Mouse (Mus musculus) spleen, embryonic (tissue): ENCODE data around the gene Pgm5.
"Not testable (repeated sequence)": the region's sequence is repeated elsewhere in the genome, so short reads cannot be mapped to it uniquely, and the experiment has no call there.

Source experiments
- CTCF ChIA-PET: fragments of 350-600 bp; sonication (Branson Sonifier 250); formaldehyde crosslinking; loops from one replicate; lab custom pipeline; 2022; lab: Charles Lee

The Pgm5 gene

GRCm38 (mm10) chr19:24707071-24707906, 154.4 kb downstream of the Pgm5 start:
- CTCF ChIA-PET, result interaction anchor here (0.5 to 0.6 kb wide), 2 partner anchors 79 to 505 kb away, joined by 6 to 15 read pairs; no protein-coding TSS in a partner anchor

DNA sequence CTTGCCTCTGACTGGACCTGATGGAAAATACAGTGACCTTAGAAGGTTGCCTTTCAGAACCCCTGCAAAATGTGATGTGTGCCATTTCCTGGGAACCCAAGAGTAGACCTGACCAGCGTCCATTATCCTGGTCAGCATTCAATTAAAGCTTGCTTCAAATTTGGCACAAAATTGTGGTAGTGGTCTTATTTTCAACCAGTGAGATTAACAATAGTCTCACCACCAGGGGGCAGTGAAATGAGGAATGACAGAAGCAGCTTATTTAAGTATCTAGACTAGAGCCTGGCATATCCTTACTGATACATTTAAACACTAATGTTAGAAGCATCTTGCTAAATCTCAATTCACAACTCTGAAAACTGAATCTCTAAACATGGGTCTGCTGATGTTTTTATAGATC, 156.3 kb downstream of the Pgm5 start:
- CTCF ChIA-PET, result interaction anchor here (0.6 to 0.9 kb wide), 2 partner anchors 67 to 166 kb away, joined by 3 to 4 read pairs; no protein-coding TSS in a partner anchor

GRCm38 (mm10) chr19:24704326-24704725, 157.3 kb downstream of the Pgm5 start:
- CTCF ChIA-PET, result no interaction called here

DNA sequence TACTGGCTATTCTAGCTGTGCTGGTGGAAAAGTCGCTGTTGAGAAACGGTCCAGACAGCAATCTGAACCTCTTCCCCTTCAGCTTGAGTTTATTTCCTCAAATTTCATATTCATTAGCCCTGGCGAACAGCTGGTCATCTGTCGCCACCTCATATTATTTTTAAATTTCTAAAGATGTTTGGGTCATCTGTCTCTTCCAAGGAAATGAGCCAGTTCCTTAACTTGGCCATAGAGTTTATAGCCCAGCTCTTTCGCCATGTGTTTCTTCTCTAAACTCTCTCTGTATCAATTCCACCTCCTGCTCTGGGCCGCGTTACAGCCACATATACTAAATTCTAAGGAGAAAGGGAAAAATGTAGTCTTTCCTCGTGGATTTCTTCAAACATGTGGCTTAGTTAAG, 158.0 kb downstream of the Pgm5 start:
- CTCF ChIA-PET, result no interaction called here

DNA sequence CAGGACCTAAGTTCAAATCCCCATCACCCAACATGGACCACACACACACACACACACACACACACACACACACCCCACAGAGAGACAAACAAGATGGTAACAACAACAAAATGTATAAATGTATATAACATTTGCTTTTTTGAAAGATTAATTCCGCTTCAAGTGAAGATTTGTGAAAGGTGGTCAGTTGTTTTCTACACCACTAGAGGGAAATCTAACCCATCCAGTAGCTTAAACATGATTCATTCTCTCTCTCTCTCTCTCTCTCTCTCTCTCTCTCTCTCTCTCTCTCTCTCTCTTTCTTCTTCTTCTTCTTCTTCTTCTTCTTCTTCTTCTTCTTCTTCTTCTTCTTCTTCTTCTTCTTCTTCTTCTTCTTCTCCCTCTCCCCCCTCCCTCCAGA, 158.5 kb downstream of the Pgm5 start:
- CTCF ChIA-PET, result not testable (repeated sequence)

- CTCF ChIA-PET, result no interaction called here
Observed at GRCm38 (mm10) chr19:24701716-24702115, 159.9 kb downstream of the Pgm5 start.

DNA sequence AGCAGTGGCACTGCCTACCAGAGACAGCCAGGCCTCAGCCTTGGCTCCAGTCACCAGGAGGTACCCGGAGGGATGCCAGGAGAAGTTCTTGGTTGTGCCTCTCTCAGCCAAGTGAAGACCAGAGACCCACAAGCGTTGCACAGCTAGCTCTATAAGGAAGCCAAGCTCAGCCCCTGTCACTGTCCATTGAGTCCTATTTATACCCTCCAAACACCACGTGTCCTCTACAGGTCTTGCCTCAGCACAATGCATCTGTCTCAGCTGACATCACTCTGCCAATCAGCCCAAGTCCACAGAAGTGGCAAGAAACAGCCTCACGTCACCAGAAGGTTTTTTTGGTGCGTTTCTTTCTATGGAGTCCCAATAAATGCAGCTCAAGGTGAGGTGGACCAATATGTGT, 161.0 kb downstream of the Pgm5 start:
- CTCF ChIA-PET, result no interaction called here

- CTCF ChIA-PET, result no interaction called here
Observed at GRCm38 (mm10) chr19:24699910-24700309, 161.7 kb downstream of the Pgm5 start.

DNA sequence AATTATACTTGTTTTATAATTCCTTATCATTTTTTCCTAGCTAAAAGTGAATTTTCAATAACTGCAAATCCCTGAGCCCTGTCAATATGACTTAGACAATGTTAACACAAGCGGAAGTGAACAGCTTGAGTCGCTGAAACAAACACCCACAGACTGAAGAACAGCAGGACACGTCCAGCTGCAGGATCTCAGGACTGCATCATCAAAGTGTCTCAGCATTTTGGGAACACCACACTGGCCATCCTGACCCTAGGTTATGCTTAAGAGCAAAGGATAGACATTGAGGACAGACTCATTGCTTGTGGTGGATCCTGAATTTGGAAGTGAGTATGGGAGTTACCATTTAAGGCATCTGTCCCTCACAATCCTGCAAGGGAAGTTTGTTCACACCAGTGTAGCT, 162.5 kb downstream of the Pgm5 start:
- CTCF ChIA-PET, result no interaction called here

GRCm38 (mm10) chr19:24698651-24699050, 163.0 kb downstream of the Pgm5 start:
- CTCF ChIA-PET, result no interaction called here

DNA sequence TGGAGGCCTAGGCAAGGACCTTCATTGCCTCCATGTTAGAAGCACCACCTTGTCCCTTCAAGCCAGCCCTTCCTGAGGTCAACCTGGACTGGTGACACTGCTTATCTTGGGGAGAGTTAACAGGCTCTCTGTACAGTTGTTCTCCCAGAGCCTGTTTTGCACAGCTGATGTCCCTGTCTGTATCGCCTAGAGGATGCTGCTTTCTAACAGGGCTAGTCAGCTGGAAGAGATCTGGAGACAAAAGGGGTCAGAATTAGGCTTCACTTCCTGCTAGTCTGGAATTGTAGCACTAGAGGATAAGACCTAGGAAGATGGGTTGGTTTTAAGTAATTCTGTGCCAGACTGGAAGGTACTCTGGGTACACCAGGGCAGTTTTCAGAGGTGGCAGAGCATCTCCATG, 163.7 kb downstream of the Pgm5 start:
- CTCF ChIA-PET, result no interaction called here

GRCm38 (mm10) chr19:24692691-24693090, 169.0 kb downstream of the Pgm5 start:
- CTCF ChIA-PET, result no interaction called here

DNA sequence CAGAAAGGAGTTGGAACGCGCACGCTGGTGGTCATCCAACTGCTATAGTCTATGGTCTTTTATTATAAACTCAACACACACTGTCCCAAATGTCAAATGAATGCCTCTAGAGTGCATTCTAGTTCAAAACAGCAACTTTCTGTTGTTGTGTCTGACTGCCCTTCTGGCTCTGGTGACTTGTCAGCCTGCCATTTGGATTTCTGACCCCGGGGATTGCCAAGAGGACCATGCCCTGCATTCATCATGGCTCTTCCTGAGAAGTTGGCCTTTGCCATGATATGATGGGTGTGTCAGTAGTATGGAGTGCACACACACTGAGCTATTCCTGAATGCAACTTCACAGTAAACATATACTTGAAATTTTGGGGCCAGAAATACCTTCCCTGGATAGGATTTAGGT, 172.1 kb downstream of the Pgm5 start:
- CTCF ChIA-PET, result no interaction called here

- CTCF ChIA-PET, result no interaction called here
Observed at GRCm38 (mm10) chr19:24688327-24688726, 173.3 kb downstream of the Pgm5 start.

- CTCF ChIA-PET, result no interaction called here
Observed at GRCm38 (mm10) chr19:24686411-24686810, 175.2 kb downstream of the Pgm5 start.

DNA sequence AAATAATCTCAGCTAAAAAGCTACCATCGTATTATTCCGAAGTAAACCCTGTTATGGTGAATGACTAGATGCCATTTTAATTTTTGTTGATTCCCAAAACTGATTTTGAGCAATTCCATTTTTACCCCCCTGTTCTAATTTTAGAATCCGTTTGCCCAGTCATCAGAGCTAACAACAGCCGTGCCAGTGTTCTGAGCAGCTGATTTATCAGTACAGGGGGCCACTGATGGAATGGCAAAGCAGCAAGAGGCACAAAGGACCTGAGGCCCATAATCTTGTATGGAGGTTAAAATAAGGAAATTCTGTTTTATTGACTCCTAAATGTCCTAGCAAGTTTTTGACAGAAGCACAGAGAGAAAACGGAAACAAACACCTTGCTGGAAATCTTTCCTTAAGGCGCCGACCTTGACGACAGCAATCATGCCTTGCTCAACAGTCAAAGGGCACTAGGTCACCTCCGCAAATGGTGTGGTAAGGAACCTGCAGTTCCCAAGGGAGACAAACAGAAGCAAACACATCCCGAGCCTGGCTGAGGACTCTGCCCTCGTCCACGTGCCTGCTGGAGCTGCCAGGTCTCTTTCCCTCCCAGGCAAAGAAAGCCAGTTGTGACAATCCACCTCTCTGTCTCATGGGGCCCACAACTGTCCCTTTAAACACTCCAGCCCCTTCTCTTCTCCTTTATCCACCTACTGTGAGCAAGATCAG, 178.5 kb downstream of the Pgm5 start:
- CTCF ChIA-PET, result no interaction called here

GRCm38 (mm10) chr19:24677242-24677984, 184.2 kb downstream of the Pgm5 start:
- CTCF ChIA-PET, result no interaction called here

- CTCF ChIA-PET, result no interaction called here
Observed at GRCm38 (mm10) chr19:24676429-24676828, 185.2 kb downstream of the Pgm5 start.

DNA sequence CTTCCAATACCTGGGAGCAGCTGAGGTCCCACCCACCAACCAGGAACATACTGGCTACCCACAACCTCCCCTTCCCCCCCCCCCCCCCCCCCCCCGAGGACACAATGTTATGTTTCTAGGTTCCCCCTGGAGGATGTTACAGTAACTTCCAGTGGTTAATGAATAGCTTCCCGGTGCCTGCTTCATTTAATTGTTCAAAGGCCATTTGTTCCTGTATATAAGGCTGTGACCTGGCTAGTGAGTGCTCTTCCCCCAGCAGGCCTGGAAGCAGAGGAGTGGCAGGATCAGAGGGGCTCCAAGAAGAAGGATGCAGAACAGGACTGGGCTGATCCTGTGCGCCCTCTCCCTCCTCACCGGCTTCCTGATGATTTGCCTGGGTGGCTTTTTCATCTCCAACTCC, 187.9 kb downstream of the Pgm5 start, which contains the start of gene Tmem252:
TSS of gene Tmem252 (plus strand) at position 247 of the 400 bp plus-strand sequence.
- CTCF ChIA-PET, result interaction anchor here (0.7 kb wide), 1 partner anchor 296 kb away, joined by 14 read pairs; no protein-coding TSS in a partner anchor

- CTCF ChIA-PET, result no interaction called here
Observed at GRCm38 (mm10) chr19:24673331-24673730, 188.3 kb downstream of the Pgm5 start.

- CTCF ChIA-PET, result no interaction called here
Observed at GRCm38 (mm10) chr19:24672366-24672960, 189.2 kb downstream of the Pgm5 start.

- CTCF ChIA-PET, result no interaction called here
Observed at GRCm38 (mm10) chr19:24671571-24671970, 190.1 kb downstream of the Pgm5 start.
